Mouse (Mus musculus) thymus, adult 2 months (tissue): ENCODE results near the gene Usp30. TPM values are rescaled to one million over a fixed set of nuclear protein-coding genes. Genes with fewer than 3 reads are reported as not detected.

Experiments
- DNase-seq: peaks from one replicate; pipeline ENCODE4 v3.0.0; 2021
- H3K27ac ChIP-seq: fragments of 200-500 bp; 2 replicates; pipeline ENCODE4 v1.5.1; 2012; ENCODE audit warnings: low read length, control low read depth; ENCODE audit not compliant: control insufficient read depth, insufficient read depth
- H3K27me3 ChIP-seq: fragments of 200-500 bp; 2 replicates; pipeline ENCODE4 v1.6.1; 2012; ENCODE audit warnings: mild to moderate bottlenecking, low read length, moderate library complexity, mixed read lengths; ENCODE audit not compliant: control insufficient read depth, insufficient read depth
- H3K36me3 ChIP-seq: fragments of 200-500 bp; 2 replicates; pipeline ENCODE4 v1.6.1; 2012; ENCODE audit warnings: mild to moderate bottlenecking, low read length, moderate library complexity; ENCODE audit not compliant: control insufficient read depth, insufficient read depth
- H3K4me1 ChIP-seq: fragments of 200-500 bp; replicated peaks from 2 replicates; pipeline ENCODE4 v1.6.1; 2012; ENCODE audit warnings: low read length; ENCODE audit not compliant: control insufficient read depth, insufficient read depth
- H3K4me3 ChIP-seq: fragments of 200-500 bp; 2 replicates; pipeline ENCODE4 v1.5.1; 2012; ENCODE audit warnings: mild to moderate bottlenecking, low read length, control low read depth, moderate library complexity; ENCODE audit not compliant: control insufficient read depth, insufficient read depth
- CTCF ChIP-seq: fragments of 200-500 bp; IDR thresholded peaks from 2 replicates; pipeline ENCODE4 v1.5.1; 2012; ENCODE audit warnings: mild to moderate bottlenecking, control low read depth, low read length, moderate library complexity, borderline replicate concordance; ENCODE audit not compliant: control insufficient read depth, poor library complexity, insufficient read depth; ENCODE audit errors: extremely low read depth
- POLR2A ChIP-seq: fragments of 200-500 bp; IDR thresholded peaks from 2 replicates; pipeline ENCODE4 v1.6.1; 2012; ENCODE audit warnings: mild to moderate bottlenecking, low read length, control low read depth, moderate library complexity; ENCODE audit not compliant: control insufficient read depth, poor library complexity, insufficient read depth; ENCODE audit errors: extremely low read depth
- WGBS: fragments of 180-500 bp; shearing (Covaris S2); methylation state at CpG from one replicate; pipeline ENCODE4 v1.1.7; 2018; 5-methylcytosine and 5-hydroxymethylcytosine counted together
- polyA plus RNA-seq: library from polyadenylated mRNA; depleted of rRNA; stranded (reverse); fragments of >200 nt; gene quantifications from 2 replicates; pipeline ENCODE4 v1.2.3, GENCODE M21; 2012; rRNA removed

Usp30 gene
- polyA plus RNA-seq, 1 experiment = 25.2 TPM

- H3K4me1 ChIP-seq = no peaks in the 10 kb centered on the region
- H3K36me3 ChIP-seq = no peaks in the 10 kb centered on the region
- H3K27me3 ChIP-seq = no peaks in the 10 kb centered on the region
- no peak overlapping the region for H3K4me3 ChIP-seq
- DNase-seq = no peak
- 70% methylated on average over 6 of the region's 6 CpGs for WGBS
- H3K27ac ChIP-seq = no peak overlapping the region
- TF ChIP-seq CTCF (no peak), POLR2A (no peak)
These were observed 97.9 kb downstream of the Usp30 start for GRCm38 (mm10) chr5:114163117-114163696.

GRCm38 (mm10) chr5:114170345-114170744 is 105.1 kb downstream of the Usp30 start:
- no peaks in the 10 kb centered on the region for H3K4me1 ChIP-seq
- H3K27me3 ChIP-seq = no peaks in the 10 kb centered on the region
- H3K36me3 ChIP-seq = no peaks in the 10 kb centered on the region
- DNase-seq = no peak
- H3K4me3 ChIP-seq = no peak overlapping the region
- WGBS = 86% methylated on average over 7 of the region's 7 CpGs
- H3K27ac ChIP-seq = no peak overlapping the region
- TF ChIP-seq POLR2A (no peak), CTCF (no peak)

GRCm38 (mm10) chr5:114172936-114173335 is 107.7 kb downstream of the Usp30 start:
- DNase-seq = no peak
- TF ChIP-seq POLR2A (no peak), CTCF (no peak)

GRCm38 (mm10) chr5:114173458-114173857 is 108.2 kb downstream of the Usp30 start:
- Histone ChIP-seq H3K27me3 (no peaks in the 10 kb centered on the region), H3K36me3 (no peaks in the 10 kb centered on the region), H3K27ac (no peak overlapping the region), H3K4me3 (no peak overlapping the region), H3K4me1 (peaks cover 9% of the 10 kb centered on the region)
- WGBS = 59% methylated on average over 7 of the region's 7 CpGs
- no peak for DNase-seq
- TF ChIP-seq POLR2A = no peak
- no peak for TF ChIP-seq CTCF

More at GRCm38 (mm10) chr5:114172936-114173335, 107.7 kb downstream of the Usp30 start:
- WGBS = 93% methylated on average over 3 of the region's 3 CpGs
- Histone ChIP-seq H3K27ac (no peak overlapping the region), H3K4me1 (peaks cover 9% of the 10 kb centered on the region), H3K27me3 (no peaks in the 10 kb centered on the region), H3K4me3 (no peak overlapping the region), H3K36me3 (no peaks in the 10 kb centered on the region)

- no peak overlapping the region for H3K4me3 ChIP-seq
- no peaks in the 10 kb centered on the region for H3K27me3 ChIP-seq
- no peak overlapping the region for H3K27ac ChIP-seq
- WGBS = 27% methylated on average over 16 of the region's 16 CpGs
- peaks cover 9% of the 10 kb centered on the region for H3K4me1 ChIP-seq
- no peaks in the 10 kb centered on the region for H3K36me3 ChIP-seq
- DNase-seq = no peak
- TF ChIP-seq CTCF = no peak
- TF ChIP-seq POLR2A = no peak
These were observed 108.8 kb downstream of the Usp30 start for GRCm38 (mm10) chr5:114173877-114174581.

Other genes with a start within 250 kb of the Usp30 start
- gene Selplg, start 232.8 kb upstream of the Usp30 start, polyA plus RNA-seq = 755 and 783 TPM in 2 replicates
- 67.8 and 78.3 TPM in 2 replicates for gene Coro1c, start 156.7 kb upstream of the Usp30 start, polyA plus RNA-seq
- 10.7 and 11.6 TPM in 2 replicates for gene Ssh1, start 71.6 kb upstream of the Usp30 start, polyA plus RNA-seq
- gene Dao, start 61.8 kb upstream of the Usp30 start, polyA plus RNA-seq = 0.11 and 0.36 TPM in 2 replicates
- 0.05 TPM in 1 of 2 replicates, not detected in the other for gene Svop, start 26.1 kb downstream of the Usp30 start, polyA plus RNA-seq
- gene Alkbh2, start 62.8 kb downstream of the Usp30 start, polyA plus RNA-seq = 10.5 and 14.5 TPM in 2 replicates
- 21.7 and 28.9 TPM in 2 replicates for gene Ung, start 64.9 kb downstream of the Usp30 start, polyA plus RNA-seq
- 20.1 and 24.4 TPM in 2 replicates for gene Acacb, start 81.1 kb downstream of the Usp30 start, polyA plus RNA-seq
- 0.20 and 0.26 TPM in 2 replicates for gene Foxn4, start 208.3 kb downstream of the Usp30 start, polyA plus RNA-seq
- 0.69 and 0.80 TPM in 2 replicates for gene Myo1h, start 223.7 kb downstream of the Usp30 start, polyA plus RNA-seq